Mouse (Mus musculus) common myeloid progenitor, adult 5-6 weeks (primary cell): ENCODE results near the gene Syt1. TPM values are rescaled to one million over a fixed set of nuclear protein-coding genes. Genes with fewer than 3 reads are reported as not detected.

Source experiments
- ATAC-seq: replicated peaks from 2 replicates; pipeline ENCODE4 v1.8.0; 2016; ENCODE audit warnings: low read depth, mild to moderate bottlenecking, moderate TSS enrichment, inconsistent platforms; ENCODE audit not compliant: poor library complexity, severe bottlenecking
- total RNA-seq: library from RNA; stranded (forward); fragments of 200-1000, 187-1606 nt; gene quantifications from 2 replicates; pipeline ENCODE4 v1.2.3, GENCODE M21; 2017

Syt1 gene
- total RNA-seq, 1 experiment from 2014 or later = not detected

GRCm38 (mm10) chr10:108461862-108462261 is 548.9 kb downstream of the Syt1 start:
- no peak for ATAC-seq

GRCm38 (mm10) chr10:108457054-108457453 is 553.7 kb downstream of the Syt1 start:
- no peak for ATAC-seq

- ATAC-seq = no peak
These were observed 554.9 kb downstream of the Syt1 start for GRCm38 (mm10) chr10:108455883-108456282.

- ATAC-seq = no peak
These were observed 555.6 kb downstream of the Syt1 start for GRCm38 (mm10) chr10:108455204-108455603.

GRCm38 (mm10) chr10:108454691-108455117 is 556.1 kb downstream of the Syt1 start:
- no peak for ATAC-seq

- ATAC-seq = no peak
These were observed 557.2 kb downstream of the Syt1 start for GRCm38 (mm10) chr10:108453561-108453960.

GRCm38 (mm10) chr10:108452421-108452820 is 558.4 kb downstream of the Syt1 start:
- ATAC-seq = no peak

- ATAC-seq = no peak
These were observed 559.3 kb downstream of the Syt1 start for GRCm38 (mm10) chr10:108451516-108451915.

- no peak for ATAC-seq
These were observed 560.4 kb downstream of the Syt1 start for GRCm38 (mm10) chr10:108450401-108450800.

- ATAC-seq = no peak
These were observed 562.4 kb downstream of the Syt1 start for GRCm38 (mm10) chr10:108448421-108448820.
